ENCODE assay signal across 13 mouse cellular contexts in genomic region chr4:66405086-66405485, GRCm38 (mm10). TPM values are rescaled to one million over a fixed set of nuclear protein-coding genes. Genes with fewer than 3 reads are reported as not detected.
DNase-seq lines count a peak whose midpoint lies in the region; ATAC-seq lines count a peak whose summit lies in the region.
"Had no signal": no experiment of that assay in that cellular context is flagged by ENCODE, and none has a peak within 500 bp of the region (broad histone marks: within the 10 kb centered on the region; RNA-seq: fewer than 3 reads in every experiment).

No protein-coding gene starts in this region.

- H3K4me3 ChIP-seq in heart, embryonic 10.5 days, result no peak overlapping the region
- H3K4me3 ChIP-seq in midbrain, embryonic 10.5 days, result no peak overlapping the region
- H3K4me3 ChIP-seq in midbrain, embryonic 14.5 days (replicated peaks; ENCODE audit: low read depth, low read length), result no peak overlapping the region
- no peak overlapping the region for H3K4me3 ChIP-seq in neural tube, embryonic 13.5 days

- 15% methylated on average over 1 of the region's 1 CpGs for WGBS in heart, embryonic 10.5 days
- WGBS in midbrain, embryonic 10.5 days, result 27% methylated on average over 1 of the region's 1 CpGs
- 11% methylated on average over 1 of the region's 1 CpGs for WGBS in midbrain, embryonic 14.5 days
- WGBS in neural tube, embryonic 13.5 days, result 13% methylated on average over 1 of the region's 1 CpGs

- peaks cover 58% of the 10 kb centered on the region for H3K27me3 ChIP-seq in heart, embryonic 10.5 days (ENCODE audit: insufficient read depth, poor library complexity, severe bottlenecking)
- peaks cover 53% of the 10 kb centered on the region for H3K27me3 ChIP-seq in midbrain, embryonic 10.5 days (ENCODE audit: low read depth, poor library complexity, severe bottlenecking)
- H3K27me3 ChIP-seq in midbrain, embryonic 14.5 days (ENCODE audit: control insufficient read depth, insufficient read depth, low read length), result no peaks in the 10 kb centered on the region; the same call in 1 of the 2 replicates
- peaks cover 34% of the 10 kb centered on the region for H3K27me3 ChIP-seq in neural tube, embryonic 13.5 days

- no peaks in the 10 kb centered on the region for H3K9me3 ChIP-seq in heart, embryonic 10.5 days
- no peaks in the 10 kb centered on the region for H3K9me3 ChIP-seq in midbrain, embryonic 10.5 days (replicated peaks)
- H3K9me3 ChIP-seq in midbrain, embryonic 14.5 days (ENCODE audit: control insufficient read depth, low read length), result no peaks in the 10 kb centered on the region
- H3K9me3 ChIP-seq in neural tube, embryonic 13.5 days, result no peaks in the 10 kb centered on the region
- H3K9me3 ChIP-seq: heart, embryonic 13.5 days; limb, embryonic 13.5 days had no signal

- no peak for ATAC-seq in midbrain, embryonic 14.5 days (ENCODE audit: low FRiP score, low TSS enrichment)
- no peak for ATAC-seq in neural tube, embryonic 13.5 days (ENCODE audit: low read depth)
- ATAC-seq: CD4-positive, CD25-positive, alpha-beta regulatory T cell, adult 4 months had no signal

- H3K9ac ChIP-seq in midbrain, embryonic 14.5 days (replicated peaks; ENCODE audit: low read length), result no peak overlapping the region
- H3K9ac ChIP-seq in neural tube, embryonic 13.5 days, result no peak overlapping the region

- no peak overlapping the region for H3K27ac ChIP-seq in heart, embryonic 10.5 days
- no peak overlapping the region for H3K27ac ChIP-seq in midbrain, embryonic 10.5 days (replicated peaks)
- no peak overlapping the region; the same call in 1 of the 2 replicates for H3K27ac ChIP-seq in midbrain, embryonic 14.5 days (replicated peaks; ENCODE audit: low read depth, low read length)
- no peak overlapping the region for H3K27ac ChIP-seq in neural tube, embryonic 13.5 days (replicated peaks)
- H3K27ac ChIP-seq: heart, embryonic 13.5 days; limb, embryonic 13.5 days had no signal

- peaks cover 15% of the 10 kb centered on the region for H3K4me1 ChIP-seq in heart, embryonic 10.5 days
- H3K4me1 ChIP-seq in midbrain, embryonic 10.5 days, result peaks cover 23% of the 10 kb centered on the region
- peaks cover 13% of the 10 kb centered on the region; the same call in 1 of the 2 replicates for H3K4me1 ChIP-seq in midbrain, embryonic 14.5 days (ENCODE audit: control insufficient read depth, insufficient read depth, low read length)
- H3K4me1 ChIP-seq in neural tube, embryonic 13.5 days (replicated peaks), result peaks cover 34% of the 10 kb centered on the region

- no peaks in the 10 kb centered on the region for H3K36me3 ChIP-seq in heart, embryonic 10.5 days
- no peaks in the 10 kb centered on the region for H3K36me3 ChIP-seq in midbrain, embryonic 10.5 days
- H3K36me3 ChIP-seq in midbrain, embryonic 14.5 days (ENCODE audit: control insufficient read depth, insufficient read depth, low read length), result no peaks in the 10 kb centered on the region
- no peaks in the 10 kb centered on the region for H3K36me3 ChIP-seq in neural tube, embryonic 13.5 days
- H3K36me3 ChIP-seq: heart, embryonic 13.5 days; limb, embryonic 13.5 days had no signal

- H3K4me2 ChIP-seq in midbrain, embryonic 14.5 days (ENCODE audit: low read length), result no peak overlapping the region
- peak overlapping the region; percentile 93; the same call in 1 of the 2 replicates for H3K4me2 ChIP-seq in neural tube, embryonic 13.5 days

- peak; percentile 86 for DNase-seq in heart, adult 11 months
- DNase-seq in heart, embryonic 10.5 days (ENCODE audit: low spot score), result no peak
- DNase-seq in midbrain, embryonic 10.5 days (ENCODE audit: low spot score), result peak; percentile 14
- DNase-seq in midbrain, embryonic 14.5 days, result no peak
- peak; percentile 56 to 65 for DNase-seq in cerebellum, postnatal 14 days
- no peak for DNase-seq in spleen, adult 18-20 months
- DNase-seq in lung, postnatal 36 days, result no peak
- DNase-seq: gastrocnemius, postnatal 36 days; lung, adult 18-20 months had no signal

RNA-seq across cellular contexts. Expression of gene Astn2, which starts 0.7 kb away (rescaled TPM):
- 0.05 and 0.18 TPM in 2 replicates for polyA plus RNA-seq in heart, embryonic 10.5 days (2016; fragmentation: Nextera tagmentation; extraction: Ambion mirVana)
- 0.32 and 0.57 TPM in 2 replicates for polyA plus RNA-seq in midbrain, embryonic 10.5 days (2016; fragmentation: Nextera tagmentation; extraction: Ambion mirVana)
- 4.4 and 4.8 TPM in 2 replicates for polyA plus RNA-seq in midbrain, embryonic 14.5 days (2014; fragmentation: Nextera tagmentation; extraction: Ambion mirVana)
- 2.7 and 2.8 TPM in 2 replicates for polyA plus RNA-seq in neural tube, embryonic 13.5 days (2015; fragmentation: Nextera tagmentation; extraction: Ambion mirVana)
- polyA plus RNA-seq: CD4-positive, CD25-positive, alpha-beta regulatory T cell, adult 4 months had no signal

Comparison
In these comparisons a context has a peak if more than half of its experiments do, and no peak if none do; other contexts are left out.
1. DNase-seq: peak in heart, adult 11 months (single experiment), midbrain, embryonic 10.5 days (single experiment) and cerebellum, postnatal 14 days (2 of 2); none in heart, embryonic 10.5 days (single experiment), midbrain, embryonic 14.5 days (single experiment), spleen, adult 18-20 months (0 of 2) and lung, postnatal 36 days (single experiment).